In the genomic region with DNA sequence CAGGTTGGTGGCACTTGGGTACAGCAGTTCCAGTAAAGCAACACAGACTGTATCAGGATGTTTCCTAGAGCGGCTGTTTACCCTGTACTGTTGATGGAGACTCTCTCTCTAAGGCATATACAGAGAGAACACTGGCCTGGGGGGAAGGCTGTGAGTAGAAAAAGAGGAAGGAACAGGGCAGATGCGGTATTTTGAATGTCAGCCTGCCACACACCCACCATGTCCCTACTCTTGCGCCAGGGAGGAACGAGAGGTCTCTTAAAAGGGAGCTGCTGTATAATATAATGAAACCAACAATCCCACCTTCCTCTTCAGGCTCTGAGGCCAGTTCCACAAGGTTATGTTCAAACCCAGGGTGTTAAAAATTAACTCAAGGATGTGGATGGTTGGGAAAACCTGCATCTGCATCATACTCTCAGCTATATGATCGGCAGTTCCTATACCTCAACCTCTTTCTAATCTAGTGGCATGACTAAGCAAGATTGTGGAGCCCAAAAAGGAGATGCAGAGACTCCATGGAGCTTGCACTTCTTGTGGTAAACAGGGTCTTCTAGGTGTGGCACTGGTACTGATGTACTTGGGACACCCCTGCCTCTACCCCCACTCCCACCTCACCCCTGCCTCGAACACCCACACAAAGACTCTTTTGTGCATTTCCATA, we compare ENCODE assay signal across 18 mouse cellular contexts. TPM values are rescaled to one million over a fixed set of nuclear protein-coding genes. Genes with fewer than 3 reads are reported as not detected.
DNase-seq lines count a peak whose midpoint lies in the region; ATAC-seq lines count a peak whose summit lies in the region.
"Had no signal": no experiment of that assay in that cellular context is flagged by ENCODE, and none has a peak within 500 bp of the region (broad histone marks: within the 10 kb centered on the region; RNA-seq: fewer than 3 reads in every experiment).

No protein-coding gene starts in this region.

- ATAC-seq in granulocyte monocyte progenitor cell, adult 5-6 weeks (replicated peaks; ENCODE audit: poor library complexity, severe bottlenecking): peak; percentile 100
- ATAC-seq: forebrain, embryonic 13.5 days; hindbrain, embryonic 16.5 days; inflammation-experienced regulatory T-cells, adult 6 months had no signal

- intact Hi-C loops in left cerebral cortex, postnatal 25 days (cut with DNase I): no loop called here

- peak; percentile 23 for DNase-seq in lung, postnatal 36 days
- no peak for DNase-seq in lung, postnatal 25 days (ENCODE audit: low spot score)
- peak; percentile 24 to 30 for DNase-seq in monocyte, adult 2 months (ENCODE audit: low read depth in 1 of 2, low spot score in 2 of 2)
- no peak for DNase-seq in right cerebral cortex, adult 18-20 months
- no peak for DNase-seq in left cerebral cortex, postnatal 25 days (ENCODE audit: low spot score in 2 of 2)
- DNase-seq in layer of hippocampus, adult 18-20 months (ENCODE audit: low spot score in 2 of 2): no peak
- DNase-seq: adrenal gland, postnatal 14 days; cerebellum, adult 11-12 months; cerebellum, adult 9-10 months; cerebellum, postnatal 25 days; gastrocnemius, postnatal 10 days; heart, postnatal 36 days had no signal

RNA-seq across cellular contexts. Expression of gene Tarm1, which starts 20.3 kb away (rescaled TPM):
- not detected in 2 replicates for total RNA-seq in granulocyte monocyte progenitor cell, adult 5-6 weeks (2014; fragmentation: Nextera tagmentation)
- 0.41 and 0.95 TPM in 2 replicates for total RNA-seq in granulocyte monocyte progenitor cell, adult 5-6 weeks (2017)
- not detected for total RNA-seq in left cerebral cortex, postnatal 25 days (2021)
- not detected for total RNA-seq in layer of hippocampus, adult 18-20 months (2021)
- total RNA-seq: gastrocnemius, postnatal 10 days; heart, adult 8-10 months; heart, postnatal 36 days had no signal

RNA-seq across cellular contexts. Expression of gene Cacng6, which starts 58.1 kb away (rescaled TPM):
- not detected in 2 replicates for total RNA-seq in granulocyte monocyte progenitor cell, adult 5-6 weeks (2014; fragmentation: Nextera tagmentation)
- total RNA-seq in granulocyte monocyte progenitor cell, adult 5-6 weeks (2017): not detected in 2 replicates
- total RNA-seq in left cerebral cortex, postnatal 25 days (2021): 1 to 10 TPM in 1 of 2 experiments, under 1 TPM in 1; 0.98 to 1.6 TPM
- total RNA-seq in layer of hippocampus, adult 18-20 months (2021): 1 to 10 TPM; 1.3 to 1.5 TPM
- total RNA-seq: adrenal gland, adult 18-20 months; adrenal gland, postnatal 14 days had no signal

Comparison
In these comparisons a context has a peak if more than half of its experiments do, and no peak if none do; other contexts are left out.
1. DNase-seq: peak in lung, postnatal 36 days (single experiment) and monocyte, adult 2 months (2 of 2); none in lung, postnatal 25 days (single experiment), right cerebral cortex, adult 18-20 months (single experiment), left cerebral cortex, postnatal 25 days (0 of 2) and layer of hippocampus, adult 18-20 months (0 of 2).